Mouse (Mus musculus): Measurements from ENCODE around the gene Stub1. TPM values are rescaled to one million over a fixed set of nuclear protein-coding genes. Genes with fewer than 3 reads are reported as not detected.

Gene Stub1
- total RNA-seq, 1 experiment from 2014 or later = 74.8 TPM

DNA sequence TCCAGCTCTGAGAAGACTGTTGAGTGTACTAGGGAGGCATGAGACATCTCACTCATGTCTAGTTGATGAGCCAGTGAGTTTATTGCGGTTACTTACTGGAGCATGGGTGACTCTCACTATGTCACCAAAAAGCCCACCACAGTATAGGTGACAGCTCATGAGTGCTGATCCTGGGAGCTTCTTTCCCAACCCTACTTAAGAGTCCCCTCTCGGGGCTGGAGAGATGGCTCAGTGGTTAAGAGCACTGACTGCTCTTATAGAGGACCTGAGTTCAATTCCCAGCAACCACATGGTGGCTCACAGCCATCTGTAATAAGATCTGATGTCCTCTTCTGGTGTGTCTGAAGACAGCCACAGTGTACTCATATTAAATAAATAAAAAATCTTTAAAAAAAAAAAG is 36.8 kb upstream of the Stub1 start:
- ATAC-seq (ENCODE audit: extremely low read depth, insufficient number of reproducible peaks, low FRiP score, poor library complexity, severe bottlenecking) = no peak

GRCm38 (mm10) chr17:25869498-25869897 is 36.3 kb upstream of the Stub1 start:
- ATAC-seq (ENCODE audit: extremely low read depth, insufficient number of reproducible peaks, low FRiP score, poor library complexity, severe bottlenecking) = no peak

DNA sequence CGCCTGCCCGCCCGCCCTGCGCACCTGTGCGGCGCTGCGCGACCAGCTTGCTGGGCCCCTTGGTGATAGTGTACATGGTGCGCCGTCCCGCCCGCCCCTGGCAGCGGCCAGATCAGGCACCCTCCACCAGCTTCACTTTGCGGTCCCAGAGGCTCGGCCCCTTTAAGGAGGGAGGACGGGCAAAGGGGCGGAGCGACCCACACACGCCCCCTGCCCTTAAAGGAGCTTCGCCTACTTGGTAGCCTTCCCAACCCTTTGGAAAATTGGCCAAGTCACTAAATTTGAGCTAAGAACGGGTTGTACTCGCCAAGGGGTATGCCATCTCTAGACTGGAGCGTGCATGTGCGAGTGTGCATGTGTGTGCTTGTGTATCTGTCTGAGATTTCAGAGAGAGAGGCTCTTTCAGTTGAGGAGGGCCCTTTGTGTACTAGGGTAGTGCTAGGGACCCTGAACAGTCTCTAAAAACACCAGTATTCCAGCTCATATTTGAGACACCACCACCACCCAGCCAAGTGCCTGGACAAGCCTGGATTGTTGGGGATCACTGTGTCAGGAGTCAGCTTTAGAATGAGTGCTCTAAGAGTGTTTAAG is 35.5 kb upstream of the Stub1 start, which contains the start of gene Mcrip2:
Gene Mcrip2, minus strand, starts transcription at position 164 of the 591 bp plus-strand sequence.
- ATAC-seq (ENCODE audit: extremely low read depth, insufficient number of reproducible peaks, low FRiP score, poor library complexity, severe bottlenecking) = peak; percentile 40

DNA sequence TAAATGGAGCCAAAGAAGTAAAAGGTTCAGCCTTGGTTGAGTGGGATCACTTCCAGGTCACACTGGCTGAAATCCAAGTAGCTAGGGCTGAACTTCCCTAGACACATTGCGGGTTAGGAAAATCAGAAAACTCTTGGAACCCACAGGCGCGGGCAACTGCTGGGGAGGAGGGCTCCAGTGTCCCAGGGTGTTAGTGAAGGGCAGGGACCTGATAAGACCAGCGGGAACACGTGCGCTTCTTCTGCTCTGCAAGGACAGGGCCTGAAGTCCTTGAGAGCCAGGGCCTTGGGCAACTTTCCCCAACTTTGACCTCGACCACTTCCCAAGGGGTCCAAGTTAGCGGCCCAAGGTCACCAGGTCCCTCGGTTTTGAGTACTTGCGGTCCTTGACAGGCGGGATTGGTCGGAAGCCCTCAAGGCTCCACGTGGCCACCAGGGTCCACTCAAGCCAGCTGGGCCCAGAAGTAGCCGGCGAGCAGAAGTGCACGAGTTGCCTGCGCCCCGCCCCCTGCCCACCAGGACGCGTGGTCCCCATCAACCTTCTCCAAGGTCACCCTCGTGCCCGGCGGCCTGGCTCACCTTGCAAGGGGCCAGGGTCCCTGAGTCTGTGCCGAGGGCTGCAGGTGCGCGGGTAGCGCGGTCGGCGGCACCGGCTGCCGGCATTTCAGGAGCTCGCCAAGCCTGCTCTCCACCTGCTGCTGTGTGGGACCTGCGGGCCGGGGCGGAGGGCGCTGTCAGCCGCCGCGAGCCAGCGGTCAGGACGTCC is 34.8 kb upstream of the Stub1 start:
- no peak for ATAC-seq (ENCODE audit: extremely low read depth, insufficient number of reproducible peaks, low FRiP score, poor library complexity, severe bottlenecking)

GRCm38 (mm10) chr17:25867509-25867835 is 34.3 kb upstream of the Stub1 start:
- ATAC-seq (ENCODE audit: extremely low read depth, insufficient number of reproducible peaks, low FRiP score, poor library complexity, severe bottlenecking) = no peak

- ATAC-seq (ENCODE audit: extremely low read depth, insufficient number of reproducible peaks, low FRiP score, poor library complexity, severe bottlenecking) = no peak
Observed at GRCm38 (mm10) chr17:25866172-25866571, 33.0 kb upstream of the Stub1 start.

GRCm38 (mm10) chr17:25865288-25865687 is 32.1 kb upstream of the Stub1 start:
- no peak for ATAC-seq (ENCODE audit: extremely low read depth, insufficient number of reproducible peaks, low FRiP score, poor library complexity, severe bottlenecking)

DNA sequence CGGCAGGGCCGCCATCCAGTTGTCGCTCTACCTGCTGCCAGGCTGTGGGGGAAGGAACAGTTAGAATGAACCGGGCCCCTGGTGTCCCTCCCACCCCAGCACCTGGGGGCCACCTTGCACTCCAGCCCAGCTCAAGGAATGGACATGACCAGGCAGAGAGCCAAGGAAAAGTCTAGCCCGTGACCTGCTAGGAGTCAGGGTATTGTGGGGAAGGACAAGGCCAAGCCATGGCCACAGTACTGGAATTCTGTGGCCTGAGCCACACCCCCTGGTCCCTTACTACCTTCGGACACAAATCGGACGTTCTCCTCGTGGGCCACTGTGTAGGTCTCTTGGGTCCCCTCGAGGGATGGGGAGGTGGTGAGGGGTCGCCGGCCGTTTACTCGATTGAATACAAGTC is 31.1 kb upstream of the Stub1 start:
- ATAC-seq (ENCODE audit: extremely low read depth, insufficient number of reproducible peaks, low FRiP score, poor library complexity, severe bottlenecking) = no peak

- ATAC-seq (ENCODE audit: extremely low read depth, insufficient number of reproducible peaks, low FRiP score, poor library complexity, severe bottlenecking) = no peak
Observed at GRCm38 (mm10) chr17:25863681-25864080, 30.5 kb upstream of the Stub1 start.

DNA sequence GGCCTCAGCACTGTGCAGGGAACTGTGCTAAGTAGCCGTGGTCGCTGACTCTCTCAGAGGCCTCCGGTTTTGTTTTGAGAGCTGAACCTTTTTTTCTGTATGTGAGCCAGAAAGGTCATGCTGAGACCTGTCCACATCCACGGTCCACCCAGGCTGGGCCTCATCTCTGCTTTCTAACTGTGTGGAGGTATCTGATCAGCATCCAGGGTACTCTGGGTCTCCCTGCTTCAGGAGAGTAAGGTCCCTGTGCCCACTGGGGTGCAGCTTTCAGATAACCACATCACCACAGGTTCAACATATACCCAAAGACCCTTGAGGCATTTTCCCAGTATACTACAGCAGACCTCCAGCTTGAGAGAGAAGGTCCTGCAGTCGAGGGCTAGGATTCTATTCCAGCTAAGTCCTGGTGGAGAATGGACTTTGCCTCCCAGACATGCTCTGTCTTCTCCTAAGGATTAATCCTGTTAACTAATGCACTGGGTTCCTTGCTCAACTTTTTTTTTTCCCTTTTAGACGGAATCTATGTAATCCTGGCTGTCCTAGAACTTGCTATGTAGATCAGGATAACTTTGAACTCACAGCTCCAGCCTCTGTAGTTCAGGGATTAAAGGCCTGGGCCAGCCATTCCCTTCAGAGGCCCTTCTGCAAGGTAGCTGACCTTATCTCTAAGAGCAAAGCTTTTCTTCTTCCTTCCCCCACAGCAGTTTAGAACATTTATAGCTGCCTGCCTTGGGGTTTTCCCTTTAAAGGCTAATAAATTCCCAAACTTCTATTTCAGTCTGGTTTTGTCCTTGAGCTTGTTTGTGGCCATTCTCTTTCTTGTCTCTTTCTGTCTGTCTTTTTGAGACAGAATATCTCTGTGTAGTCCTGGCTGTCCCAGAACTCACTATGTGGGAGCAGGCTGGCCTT is 28.8 kb upstream of the Stub1 start:
- no peak for ATAC-seq (ENCODE audit: extremely low read depth, insufficient number of reproducible peaks, low FRiP score, poor library complexity, severe bottlenecking)

DNA sequence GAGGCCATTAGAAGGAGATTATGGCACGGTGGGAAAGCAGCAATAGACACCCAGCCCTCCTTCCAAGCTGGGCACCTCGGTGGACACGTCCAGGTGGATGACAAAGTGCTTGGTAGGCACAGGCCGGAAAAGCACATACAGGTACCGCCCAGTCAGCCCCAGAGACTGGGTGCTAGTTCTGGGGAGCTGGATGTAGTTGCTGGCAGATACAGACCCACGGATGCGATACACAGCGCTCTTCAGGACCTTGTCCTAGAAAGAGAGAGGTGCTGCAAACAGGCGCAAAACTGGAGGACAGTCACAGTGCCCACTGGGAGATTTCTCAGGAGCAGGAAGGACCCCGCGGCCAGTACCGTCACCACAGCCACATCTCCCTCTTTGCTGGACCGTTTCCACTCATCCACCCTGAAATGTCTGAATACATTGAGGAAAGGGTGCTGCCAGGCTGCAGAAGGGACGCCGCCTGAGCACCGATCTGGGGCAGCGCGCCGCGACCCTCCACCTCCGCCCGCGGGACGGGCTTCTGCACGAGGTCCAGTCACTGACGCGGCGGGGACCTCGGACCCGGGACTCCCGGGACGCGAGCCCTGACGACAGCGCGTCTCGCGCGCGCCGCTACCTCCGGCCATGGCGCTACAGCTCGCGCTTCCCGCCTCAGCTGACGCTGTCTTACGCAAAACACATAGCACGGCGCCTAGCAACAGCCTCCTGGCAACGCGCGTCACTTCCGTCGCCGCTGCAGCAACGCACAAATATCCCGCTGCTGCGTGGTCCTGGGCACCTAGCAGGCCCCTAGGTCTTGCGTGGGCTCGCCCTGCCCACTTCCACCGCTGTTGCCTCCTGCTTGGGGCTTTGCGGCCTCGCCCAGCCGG is 27.9 kb upstream of the Stub1 start, which contains the start of gene Wdr90:
Gene Wdr90, minus strand, starts transcription at position 670 of the 872 bp plus-strand sequence.
- ATAC-seq (ENCODE audit: extremely low read depth, insufficient number of reproducible peaks, low FRiP score, poor library complexity, severe bottlenecking) = peak; percentile 92

DNA sequence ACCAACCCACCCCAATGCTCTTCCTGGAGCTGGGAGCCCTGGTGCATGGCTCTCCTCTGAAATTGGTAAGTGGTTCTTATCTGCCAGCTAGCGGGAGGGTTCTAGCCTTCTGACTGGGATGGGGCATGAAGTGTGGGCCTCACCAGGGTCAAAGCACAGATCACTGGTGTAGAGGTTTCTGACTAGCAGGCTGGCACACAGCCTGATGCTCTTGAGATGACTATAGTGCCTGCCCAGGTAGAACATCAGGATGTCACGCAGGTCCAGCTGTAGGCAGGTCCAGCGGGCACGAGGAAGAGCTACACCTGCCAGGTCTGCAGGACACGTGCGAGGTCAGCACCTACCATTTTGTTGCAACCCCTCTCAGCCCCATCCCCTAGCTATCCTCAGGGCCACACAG is 27.0 kb upstream of the Stub1 start:
- ATAC-seq (ENCODE audit: extremely low read depth, insufficient number of reproducible peaks, low FRiP score, poor library complexity, severe bottlenecking) = no peak

GRCm38 (mm10) chr17:25844396-25844901 is 11.2 kb upstream of the Stub1 start, which contains the start of gene Rhot2:
Gene Rhot2 (minus strand): TSS chr17:25844851.
- peak; percentile 92 for ATAC-seq (ENCODE audit: extremely low read depth, insufficient number of reproducible peaks, low FRiP score, poor library complexity, severe bottlenecking)

GRCm38 (mm10) chr17:25843636-25844395 is 10.6 kb upstream of the Stub1 start:
- ATAC-seq (ENCODE audit: extremely low read depth, insufficient number of reproducible peaks, low FRiP score, poor library complexity, severe bottlenecking) = no peak

DNA sequence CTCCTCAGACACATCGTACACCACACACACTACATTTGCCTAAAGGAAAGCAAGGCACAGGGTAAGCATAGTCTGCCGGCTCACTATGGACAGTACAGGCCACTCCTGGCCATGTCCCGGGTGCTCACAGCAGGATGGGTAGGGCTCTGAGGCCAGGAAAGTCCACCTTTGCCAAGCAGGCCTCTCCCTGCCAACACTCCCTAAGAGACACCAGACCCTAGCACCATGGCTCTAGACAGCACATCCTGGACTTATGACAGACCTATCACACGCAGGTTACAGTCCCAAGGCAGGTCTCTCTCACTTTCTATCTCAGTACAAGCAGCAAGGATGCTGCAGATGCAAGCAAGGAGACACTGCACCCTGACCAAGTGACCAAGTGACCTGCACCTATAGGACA is 9.9 kb upstream of the Stub1 start:
- no peak for ATAC-seq (ENCODE audit: extremely low read depth, insufficient number of reproducible peaks, low FRiP score, poor library complexity, severe bottlenecking)

GRCm38 (mm10) chr17:25842509-25842908 is 9.3 kb upstream of the Stub1 start:
- no peak for ATAC-seq (ENCODE audit: extremely low read depth, insufficient number of reproducible peaks, low FRiP score, poor library complexity, severe bottlenecking)

GRCm38 (mm10) chr17:25841117-25841880 is 8.1 kb upstream of the Stub1 start, which contains the start of gene Gm20683:
Gene Gm20683 (minus strand): TSS chr17:25841763.
- ATAC-seq (ENCODE audit: extremely low read depth, insufficient number of reproducible peaks, low FRiP score, poor library complexity, severe bottlenecking) = no peak
